Mouse (Mus musculus) heart, embryonic 11.5 days (tissue): ENCODE data around the gene Gm8251. TPM values are rescaled to one million over a fixed set of nuclear protein-coding genes. Genes with fewer than 3 reads are reported as not detected.
A peak's percentile ranks its signal among the peaks of the same experiment; 100 is the strongest.
"Not testable (repeated sequence)": the region's sequence is repeated elsewhere in the genome, so short reads cannot be mapped to it uniquely, and the experiment has no call there.

ENCODE experiments used
- ATAC-seq: fragments of 200-750 bp; cut with Nextera tagmentation; replicated peaks from 2 replicates; pipeline ENCODE4 v1.8.0; 2017; ENCODE audit warnings: moderate library complexity; ENCODE audit not compliant: insufficient number of reproducible peaks, low FRiP score, low TSS enrichment
- H3K27ac ChIP-seq: fragments of 300-500 bp; sonication (generic); 2 replicates; pipeline ENCODE4 v1.5.1; 2014; ENCODE audit warnings: mild to moderate bottlenecking, low read depth, low read length
- H3K27me3 ChIP-seq: fragments of 300-500 bp; sonication (generic); 2 replicates; pipeline ENCODE4 v1.6.1; 2014; ENCODE audit warnings: mild to moderate bottlenecking, low read length, mixed read lengths; ENCODE audit not compliant: control insufficient read depth, insufficient read depth
- H3K36me3 ChIP-seq: fragments of 300-500 bp; sonication (generic); 2 replicates; pipeline ENCODE4 v1.6.1; 2014; ENCODE audit warnings: mild to moderate bottlenecking, low read length, moderate library complexity, mixed read lengths; ENCODE audit not compliant: control insufficient read depth, insufficient read depth
- H3K4me1 ChIP-seq: fragments of 300-500 bp; sonication (generic); 2 replicates; pipeline ENCODE4 v1.6.1; 2014; ENCODE audit warnings: low read length; ENCODE audit not compliant: control insufficient read depth, insufficient read depth
- H3K4me2 ChIP-seq: fragments of 300-500 bp; sonication (generic); 2 replicates; pipeline ENCODE4 v1.6.1; 2014; ENCODE audit warnings: mild to moderate bottlenecking, moderate library complexity
- H3K4me3 ChIP-seq: fragments of 300-500 bp; sonication (generic); 2 replicates; pipeline ENCODE4 v1.5.1; 2014; ENCODE audit warnings: low read depth, low read length
- H3K9ac ChIP-seq: fragments of 300-500 bp; sonication (generic); 2 replicates; pipeline ENCODE4 v1.6.1; 2014; ENCODE audit warnings: mild to moderate bottlenecking, low read depth, low read length, moderate library complexity
- H3K9me3 ChIP-seq: fragments of 300-500 bp; sonication (generic); replicated peaks from 2 replicates; pipeline ENCODE4 v1.6.1; 2016; ENCODE audit warnings: low read length; ENCODE audit not compliant: control insufficient read depth
- WGBS: fragments of 180-500 bp; shearing (Covaris S2); extraction: QIAGEN DNeasy Blood & Tissue Kit; methylation state at CpG from one replicate; pipeline ENCODE4 v1.1.7; 2014; ENCODE audit not compliant: insufficient replicate concordance; 5-methylcytosine and 5-hydroxymethylcytosine counted together
- polyA plus RNA-seq: library from polyadenylated mRNA; unstranded; fragments of >200 nt; fragmentation: Nextera tagmentation; extraction: Ambion mirVana; gene quantifications from 2 replicates; pipeline ENCODE4 v1.2.1, GENCODE M21; 2014

Gene Gm8251
- polyA plus RNA-seq, 1 experiment from 2014 or later: not detected

DNA sequence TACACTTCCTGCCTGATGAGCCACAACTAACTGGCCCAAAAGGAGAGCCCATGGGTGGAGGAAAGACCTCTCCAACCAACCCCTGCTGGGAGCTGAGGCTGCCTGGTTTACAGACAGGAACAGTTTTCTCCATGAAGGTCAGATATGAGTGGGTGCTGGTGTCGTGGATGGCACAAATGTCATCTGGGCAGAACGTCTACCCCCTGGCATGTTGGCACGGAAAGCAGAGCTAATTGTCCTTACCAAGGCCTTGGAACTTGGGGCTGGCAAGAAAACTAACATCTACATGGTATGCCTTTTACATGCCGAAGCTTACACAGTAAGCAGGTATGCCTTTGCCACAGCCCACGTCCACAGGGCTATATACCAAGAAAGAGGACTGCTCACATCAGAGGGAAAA is 16.0 kb downstream of the Gm8251 start:
- not testable (repeated sequence) for H3K36me3 ChIP-seq, H3K4me1 ChIP-seq, H3K4me3 ChIP-seq, H3K27me3 ChIP-seq, ATAC-seq, H3K9ac ChIP-seq, H3K9me3 ChIP-seq, H3K4me2 ChIP-seq, H3K27ac ChIP-seq
- 76% methylated on average over 5 of the region's 5 CpGs for WGBS

DNA sequence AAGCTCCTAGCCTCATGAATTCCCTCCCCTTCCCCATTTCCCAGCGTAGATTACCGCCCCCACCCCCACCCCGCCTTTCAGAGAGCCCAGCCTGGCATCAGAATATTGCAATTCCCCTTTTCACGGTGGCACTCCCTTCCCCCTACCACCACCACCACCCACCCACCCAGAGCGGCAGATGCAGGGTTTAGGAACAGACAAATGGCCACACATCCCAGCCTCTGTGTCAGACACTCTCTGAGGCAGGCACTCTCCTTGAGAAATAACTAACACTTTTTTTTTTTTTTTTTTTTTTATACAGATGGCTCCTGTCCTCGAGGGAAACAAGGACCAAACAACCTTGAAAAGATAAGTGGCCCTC is 19.2 kb downstream of the Gm8251 start:
- Histone ChIP-seq H3K9ac (peak overlapping the region; percentile 74), H3K36me3 (no peaks in the 10 kb centered on the region), H3K27me3 (no peaks in the 10 kb centered on the region), H3K4me2 (peak overlapping the region; percentile 71), H3K4me3 (peak overlapping the region; percentile 48), H3K27ac (0 out of 2 replicates have a peak overlapping the region, but pooled peaks have one; percentile 15), H3K9me3 (no peaks in the 10 kb centered on the region), H3K4me1 (no peaks in the 10 kb centered on the region)
- no peak for ATAC-seq
- 5% methylated on average over 6 of the region's 6 CpGs for WGBS

GRCm38 (mm10) chr1:44041797-44042554 is 19.8 kb downstream of the Gm8251 start:
- H3K36me3 ChIP-seq: no peaks in the 10 kb centered on the region
- WGBS: 1% methylated on average over 17 of the region's 17 CpGs
- no peaks in the 10 kb centered on the region for H3K27me3 ChIP-seq
- no peaks in the 10 kb centered on the region for H3K4me1 ChIP-seq
- H3K9ac ChIP-seq: peak overlapping the region; percentile 74
- no peak for ATAC-seq
- H3K27ac ChIP-seq: 0 out of 2 replicates have a peak overlapping the region, but pooled peaks have one; percentile 15
- H3K4me3 ChIP-seq: peak overlapping the region; percentile 48
- no peaks in the 10 kb centered on the region for H3K9me3 ChIP-seq
- H3K4me2 ChIP-seq: peak overlapping the region; percentile 71

GRCm38 (mm10) chr1:44032948-44033347 is 28.8 kb downstream of the Gm8251 start:
- Histone ChIP-seq H3K4me1 (no peaks in the 10 kb centered on the region), H3K36me3 (no peaks in the 10 kb centered on the region), H3K4me2 (no peak overlapping the region), H3K27ac (no peak overlapping the region), H3K27me3 (no peaks in the 10 kb centered on the region), H3K9me3 (no peaks in the 10 kb centered on the region), H3K4me3 (no peak overlapping the region), H3K9ac (no peak overlapping the region)
- no peak for ATAC-seq
- WGBS: 84% methylated on average over 5 of the region's 5 CpGs

DNA sequence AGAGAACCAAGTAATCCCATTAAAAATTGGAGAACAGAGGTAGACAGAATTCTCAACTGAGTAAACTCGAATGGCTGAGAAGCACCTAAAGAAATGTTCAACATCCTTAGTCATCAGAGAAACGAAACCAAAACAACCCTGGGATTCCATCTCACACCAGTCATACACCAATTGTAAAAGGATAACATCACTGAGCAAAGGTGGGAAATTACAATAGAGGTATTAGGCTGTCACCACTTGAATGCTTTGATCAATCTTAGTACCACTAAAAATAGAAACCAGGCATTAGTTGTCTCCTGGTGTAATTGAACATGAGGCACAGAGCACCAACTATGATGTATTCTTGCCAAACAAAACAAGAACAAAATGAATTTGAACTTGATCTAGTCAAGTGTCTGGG is 29.5 kb downstream of the Gm8251 start:
- no peak for ATAC-seq
- 72% methylated on average over 2 of the region's 2 CpGs for WGBS

DNA sequence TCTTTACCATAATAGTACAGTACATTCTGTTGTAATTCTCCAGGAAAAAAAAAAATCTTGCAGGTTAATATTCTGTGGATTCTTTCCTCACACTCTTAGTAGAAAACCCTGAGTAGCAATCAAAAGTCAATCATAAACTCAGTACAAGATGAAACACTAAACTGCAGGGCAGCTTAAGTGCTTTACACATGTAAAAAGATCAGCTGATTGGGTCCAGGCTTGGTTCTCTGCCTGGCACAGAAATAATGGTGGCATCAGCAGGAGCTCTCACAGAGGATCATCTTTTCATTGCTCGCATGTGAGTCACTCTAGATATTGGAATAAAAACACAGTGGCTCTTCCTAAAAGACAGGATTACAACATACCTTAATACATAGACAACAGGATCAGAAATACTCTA is 34.1 kb downstream of the Gm8251 start:
- 78% methylated on average over 1 of the region's 1 CpGs for WGBS
- no peak overlapping the region for H3K4me2 ChIP-seq
- ATAC-seq: no peak
- H3K4me3 ChIP-seq: no peak overlapping the region
- H3K27me3 ChIP-seq: no peaks in the 10 kb centered on the region
- H3K27ac ChIP-seq: no peak overlapping the region
- H3K36me3 ChIP-seq: no peaks in the 10 kb centered on the region
- H3K9ac ChIP-seq: no peak overlapping the region
- no peaks in the 10 kb centered on the region for H3K9me3 ChIP-seq
- no peaks in the 10 kb centered on the region for H3K4me1 ChIP-seq

More for the DNA sequence above, 29.5 kb downstream of the Gm8251 start:
- H3K4me1 ChIP-seq: no peaks in the 10 kb centered on the region
- H3K36me3 ChIP-seq: no peaks in the 10 kb centered on the region
- H3K9me3 ChIP-seq: no peaks in the 10 kb centered on the region
- H3K27me3 ChIP-seq: no peaks in the 10 kb centered on the region
- H3K4me2 ChIP-seq: no peak overlapping the region
- no peak overlapping the region for H3K9ac ChIP-seq
- H3K27ac ChIP-seq: no peak overlapping the region
- no peak overlapping the region for H3K4me3 ChIP-seq

GRCm38 (mm10) chr1:44022656-44023055 is 39.1 kb downstream of the Gm8251 start:
- H3K4me1 ChIP-seq: no peaks in the 10 kb centered on the region
- no peak for ATAC-seq
- H3K9ac ChIP-seq: no peak overlapping the region
- H3K4me3 ChIP-seq: no peak overlapping the region
- no peaks in the 10 kb centered on the region for H3K36me3 ChIP-seq
- H3K27me3 ChIP-seq: no peaks in the 10 kb centered on the region
- no peak overlapping the region for H3K4me2 ChIP-seq
- 86% methylated on average over 1 of the region's 1 CpGs for WGBS
- no peak overlapping the region for H3K27ac ChIP-seq
- no peaks in the 10 kb centered on the region for H3K9me3 ChIP-seq

- no peaks in the 10 kb centered on the region for H3K4me1 ChIP-seq
- H3K9me3 ChIP-seq: no peaks in the 10 kb centered on the region
- H3K4me3 ChIP-seq: no peak within 1 kb of the TSS
- H3K9ac ChIP-seq: no peak within 1 kb of the TSS
- H3K27ac ChIP-seq: no peak within 1 kb of the TSS
- H3K4me2 ChIP-seq: no peak within 1 kb of the TSS
- no peak for ATAC-seq
- no peaks in the 10 kb centered on the region for H3K36me3 ChIP-seq
- H3K27me3 ChIP-seq: no peaks in the 10 kb centered on the region
These were observed 41.8 kb downstream of the Gm8251 start, which contains the start of gene Mettl21c for GRCm38 (mm10) chr1:44019934-44020333. Mettl21c (minus strand) TSS chr1:44020034.

DNA sequence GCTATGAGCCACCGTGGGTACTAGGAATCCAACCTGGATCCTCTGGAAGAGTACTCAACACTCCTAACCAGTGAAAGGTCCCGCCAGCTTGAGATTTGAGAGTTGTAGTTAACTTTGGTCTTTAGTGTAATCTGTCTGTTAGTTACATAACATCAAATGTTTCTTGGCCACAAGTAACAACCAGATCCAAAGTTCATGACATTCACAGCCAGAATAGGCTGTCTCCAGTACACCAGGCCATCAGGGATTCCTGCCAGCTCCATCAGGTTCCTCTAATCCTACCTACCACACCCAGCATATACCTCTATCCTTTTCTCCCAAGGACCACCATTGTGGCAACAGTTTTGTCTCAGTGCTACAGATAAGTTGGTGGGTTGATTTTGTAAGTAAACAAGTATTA is 46.2 kb downstream of the Gm8251 start:
- H3K4me1 ChIP-seq: no peaks in the 10 kb centered on the region

More for the DNA sequence above, 46.2 kb downstream of the Gm8251 start:
- no peaks in the 10 kb centered on the region for H3K9me3 ChIP-seq
- H3K9ac ChIP-seq: no peak overlapping the region
- ATAC-seq: no peak
- H3K36me3 ChIP-seq: no peaks in the 10 kb centered on the region
- H3K27ac ChIP-seq: no peak overlapping the region
- H3K4me3 ChIP-seq: no peak overlapping the region
- no peaks in the 10 kb centered on the region for H3K27me3 ChIP-seq
- WGBS: 87% methylated on average over 2 of the region's 2 CpGs
- no peak overlapping the region for H3K4me2 ChIP-seq
